Mouse (Mus musculus): ENCODE results near the gene Pspn. TPM values are rescaled to one million over a fixed set of nuclear protein-coding genes. Genes with fewer than 3 reads are reported as not detected.

The Pspn gene
- polyA plus RNA-seq, 2 experiments from 2014 or later, result not detected

DNA sequence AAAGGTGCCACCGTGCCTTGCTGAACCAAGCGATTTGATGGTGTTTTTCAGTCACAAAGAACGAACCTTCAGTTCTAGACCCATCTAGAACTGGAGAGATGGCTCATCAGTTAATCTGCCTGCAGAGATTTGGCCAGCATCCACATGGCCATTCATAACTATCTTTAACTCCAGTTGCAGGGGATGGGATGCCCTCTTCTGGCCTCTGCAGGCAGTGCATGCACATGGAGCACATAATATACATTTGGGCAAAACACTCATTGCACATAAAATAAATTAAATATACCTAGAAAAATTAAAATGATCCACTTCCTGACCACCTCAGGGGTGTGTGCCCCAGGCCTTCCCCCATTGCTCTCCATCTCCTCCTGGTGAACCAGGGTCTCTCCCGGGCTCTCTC lies 37.9 kb downstream of the Pspn start:
- no peak for ATAC-seq

DNA sequence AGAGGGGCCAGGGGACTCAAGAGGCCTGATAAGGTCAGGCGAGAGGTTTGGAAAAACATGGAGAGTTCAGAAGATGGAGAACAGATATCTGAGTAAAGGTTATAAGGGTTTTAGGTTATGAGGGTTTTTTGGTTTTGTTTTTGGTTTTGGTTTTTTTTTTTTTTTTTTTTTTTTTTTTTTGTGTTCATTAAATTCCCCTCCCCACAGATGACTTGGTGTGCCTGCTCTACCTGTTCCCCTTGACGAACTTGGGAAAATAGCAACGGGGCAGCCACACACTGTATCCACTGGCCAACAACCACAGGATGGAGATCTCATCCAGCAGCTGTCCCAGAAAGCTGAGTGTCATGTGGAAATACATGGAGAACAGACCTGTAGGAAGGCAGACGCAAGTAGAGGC lies 41.2 kb downstream of the Pspn start:
- ATAC-seq, result no peak

DNA sequence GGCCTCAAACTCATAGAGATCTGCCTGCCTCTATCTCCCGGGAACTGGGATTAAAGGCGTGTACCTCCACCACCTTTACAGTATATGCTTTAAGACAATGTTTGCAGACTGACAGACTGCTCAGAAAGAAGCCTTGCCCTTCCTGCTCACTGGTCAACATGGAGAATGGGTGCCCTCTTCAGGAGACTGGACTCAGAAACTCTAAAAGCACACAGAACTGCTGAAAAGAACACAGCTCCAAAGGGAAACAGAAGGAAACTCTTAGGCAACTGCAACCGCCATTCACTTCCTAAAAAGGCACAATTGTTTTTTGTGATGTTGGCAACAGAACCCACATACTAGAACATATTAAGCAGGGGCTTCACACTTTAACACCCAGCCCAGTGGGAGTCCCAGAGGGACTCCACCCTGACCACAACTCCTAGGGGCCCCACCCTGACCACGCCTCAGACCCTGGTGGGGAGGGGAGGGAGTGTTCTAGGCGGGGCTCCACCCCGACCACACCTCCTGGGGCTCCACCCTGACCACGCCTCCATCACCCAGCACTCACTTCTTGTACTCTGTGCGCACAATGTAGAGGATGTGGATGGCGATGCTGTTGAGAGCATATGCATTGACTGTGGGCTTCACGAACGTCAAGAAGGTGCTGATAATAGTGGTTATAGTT lies 41.9 kb downstream of the Pspn start:
- peak; percentile 46 for ATAC-seq

DNA sequence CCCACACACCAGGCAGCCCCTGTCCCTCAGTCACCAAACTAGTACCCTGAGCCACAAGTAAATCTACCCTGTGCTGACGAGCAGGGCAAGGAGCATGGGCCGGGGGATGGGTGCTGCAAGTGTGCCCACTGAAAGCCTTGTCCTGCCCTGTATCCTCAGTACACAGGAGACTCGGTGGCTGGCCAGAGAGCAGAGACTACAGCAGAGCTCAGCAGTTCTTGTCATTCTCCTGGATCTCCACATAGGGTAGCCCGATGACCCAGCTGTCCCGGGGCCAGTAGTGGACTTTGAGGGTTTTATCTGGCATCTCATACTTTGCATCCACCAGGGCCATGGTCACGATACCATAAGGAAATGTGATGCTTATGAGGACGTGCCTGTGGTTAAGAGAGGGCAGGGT lies 44.9 kb downstream of the Pspn start:
- no peak for ATAC-seq

DNA sequence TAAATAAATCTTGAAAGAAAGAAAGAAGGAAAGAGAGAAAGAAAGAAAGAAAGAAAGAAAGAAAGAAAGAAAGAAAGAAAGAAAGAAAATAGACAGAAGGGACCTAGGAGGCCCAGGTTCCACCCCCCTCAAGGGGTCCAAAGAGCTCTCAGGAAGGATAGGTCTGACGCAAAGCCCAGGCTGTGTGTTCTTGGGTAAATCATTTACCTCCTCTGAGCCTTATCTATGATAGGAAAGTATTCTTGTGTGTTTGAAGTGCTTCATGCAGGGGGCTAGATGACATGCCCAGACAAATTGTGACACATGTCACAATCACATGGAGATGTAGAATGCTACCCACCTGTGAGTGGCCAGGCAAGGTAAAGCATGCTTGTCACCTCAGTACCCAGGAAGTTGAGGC lies 47.2 kb downstream of the Pspn start:
- ATAC-seq, result no peak

DNA sequence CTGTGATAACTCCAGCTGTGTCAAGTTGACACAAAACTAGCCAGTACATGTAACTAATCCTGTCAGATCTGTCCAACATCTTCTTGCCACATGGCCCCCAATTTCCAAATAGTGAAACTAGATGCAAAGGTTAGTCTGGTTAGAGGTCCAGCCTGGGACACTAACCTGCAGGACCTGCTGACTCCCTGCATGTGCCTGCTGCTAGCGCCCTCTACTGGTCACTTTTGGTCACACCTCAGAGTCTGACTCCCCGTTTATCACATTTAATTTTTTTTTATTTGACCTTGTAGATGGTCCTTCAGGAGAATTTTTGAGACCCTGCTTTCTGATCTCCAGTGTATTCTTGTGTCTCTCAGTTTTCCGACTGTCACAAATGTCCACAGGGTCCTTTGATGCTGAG lies 48.9 kb downstream of the Pspn start:
- peak; percentile 52 for ATAC-seq

Other genes starting within 250 kb of the Pspn start
- not detected for gene Nrtn, start 242.5 kb downstream of the Pspn start, polyA plus RNA-seq (2017; shearing (Covaris generic))
- 10 to 100 TPM; 24.3 to 32.7 TPM for gene Dus3l, start 235.3 kb downstream of the Pspn start, polyA plus RNA-seq (2017; shearing (Covaris generic))
- under 1 TPM; 0.33 to 0.74 TPM for gene Prr22, start 229.8 kb downstream of the Pspn start, polyA plus RNA-seq (2017; shearing (Covaris generic))
- gene Rfx2, start 169.0 kb downstream of the Pspn start, polyA plus RNA-seq (2017; shearing (Covaris generic)), result 1 to 10 TPM; 1.4 to 1.9 TPM
- under 1 TPM in 1 of 2 experiments, not detected in 1; 0.21 TPM for gene Acsbg2, start 125.6 kb downstream of the Pspn start, polyA plus RNA-seq (2017; shearing (Covaris generic))
- under 1 TPM; 0.28 to 0.37 TPM for gene 1700061G19Rik, start 124.5 kb downstream of the Pspn start, polyA plus RNA-seq (2017; shearing (Covaris generic))
- 1 to 10 TPM; 4.6 to 6.4 TPM for gene Mllt1, start 64.6 kb downstream of the Pspn start, polyA plus RNA-seq (2017; shearing (Covaris generic))
- gene Acer1, start 17.9 kb downstream of the Pspn start, polyA plus RNA-seq (2017; shearing (Covaris generic)), result not detected
- 10 to 100 TPM; 79.3 to 85.4 TPM for gene Clpp, start 9.7 kb downstream of the Pspn start, polyA plus RNA-seq (2017; shearing (Covaris generic))
- gene Alkbh7, start 2.7 kb downstream of the Pspn start, polyA plus RNA-seq (2017; shearing (Covaris generic)), result 10 to 100 TPM; 22.6 to 26.9 TPM
- gene Gtf2f1, start 11.3 kb upstream of the Pspn start, polyA plus RNA-seq (2017; shearing (Covaris generic)), result 10 to 100 TPM; 63.3 to 89.3 TPM
- under 1 TPM in 1 of 2 experiments, not detected in 1; 0.57 TPM for gene Gm17949, start 11.5 kb upstream of the Pspn start, polyA plus RNA-seq (2017; shearing (Covaris generic))
- 10 to 100 TPM; 19.6 to 30.9 TPM for gene Khsrp, start 31.5 kb upstream of the Pspn start, polyA plus RNA-seq (2017; shearing (Covaris generic))
- not detected for gene Slc25a41, start 41.6 kb upstream of the Pspn start, polyA plus RNA-seq (2017; shearing (Covaris generic))
- gene Crb3, start 59.1 kb upstream of the Pspn start, polyA plus RNA-seq (2017; shearing (Covaris generic)), result under 1 TPM; 0.46 to 0.73 TPM
- 1 to 10 TPM; 1.5 to 3.2 TPM for gene Slc25a23, start 59.8 kb upstream of the Pspn start, polyA plus RNA-seq (2017; shearing (Covaris generic))
- 100 to 1,000 TPM; 205 to 208 TPM for gene Dennd1c, start 78.5 kb upstream of the Pspn start, polyA plus RNA-seq (2017; shearing (Covaris generic))
- gene Tubb4a, start 87.8 kb upstream of the Pspn start, polyA plus RNA-seq (2017; shearing (Covaris generic)), result 1 to 10 TPM; 3.5 to 4.2 TPM
- 1 to 10 TPM; 9.0 to 9.9 TPM for gene Tnfsf9, start 105.3 kb upstream of the Pspn start, polyA plus RNA-seq (2017; shearing (Covaris generic))
- gene Cd70, start 149.8 kb upstream of the Pspn start, polyA plus RNA-seq (2017; shearing (Covaris generic)), result 1 to 10 TPM; 1.1 to 2.1 TPM
- gene Tnfsf14, start 194.2 kb upstream of the Pspn start, polyA plus RNA-seq (2017; shearing (Covaris generic)), result 10 to 100 TPM in 1 of 2 experiments, 1 to 10 TPM in 1; 7.9 to 12.8 TPM
- gene C3, start 228.1 kb upstream of the Pspn start, polyA plus RNA-seq (2017; shearing (Covaris generic)), result under 1 TPM in 1 of 2 experiments, not detected in 1; 0.41 TPM
- 10 to 100 TPM; 46.4 to 55.8 TPM for gene Gpr108, start 248.4 kb upstream of the Pspn start, polyA plus RNA-seq (2017; shearing (Covaris generic))
- 1 to 10 TPM; 1.7 to 2.5 TPM for gene Trip10, start 249.4 kb upstream of the Pspn start, polyA plus RNA-seq (2017; shearing (Covaris generic))

Measured in activated CD4-positive, CD25-positive, alpha-beta regulatory T cell, adult 4 months (primary cell).